Mouse (Mus musculus) lung, adult 2 months (tissue): ENCODE measurements at regions not wholly inside any gene's neighbourhood (a gene's known extent, or its start where the extent isn't known, plus 50 kb on each side); places are given as distances from the start of the nearest gene placed in this dataset.
A peak's percentile ranks its signal among the peaks of the same experiment; 100 is the strongest.

Source experiments
- CTCF ChIP-seq: fragments of 200-500 bp; IDR thresholded peaks from 2 replicates; pipeline ENCODE4 v1.5.1; 2011; ENCODE audit warnings: mild to moderate bottlenecking, low read length, control low read depth; ENCODE audit not compliant: insufficient read depth
- POLR2A ChIP-seq: fragments of 200-500 bp; IDR thresholded peaks from 2 replicates; pipeline ENCODE4 v1.6.1; 2011; ENCODE audit warnings: low read depth, mild to moderate bottlenecking, control low read depth, low read length, borderline replicate concordance; ENCODE audit errors: extremely low read depth

GRCm38 (mm10) chr8:126805365-126806180 lies 140.1 kb downstream of the Tomm20 start:
- TF ChIP-seq CTCF = no peak
- peak; percentile 31; the same call in 1 of the 2 replicates for TF ChIP-seq POLR2A
